Mouse (Mus musculus): ENCODE measurements around the gene 5031439G07Rik. TPM values are rescaled to one million over a fixed set of nuclear protein-coding genes. Genes with fewer than 3 reads are reported as not detected.

The 5031439G07Rik gene
- polyA plus RNA-seq, 1 experiment = 14.3 TPM

DNA sequence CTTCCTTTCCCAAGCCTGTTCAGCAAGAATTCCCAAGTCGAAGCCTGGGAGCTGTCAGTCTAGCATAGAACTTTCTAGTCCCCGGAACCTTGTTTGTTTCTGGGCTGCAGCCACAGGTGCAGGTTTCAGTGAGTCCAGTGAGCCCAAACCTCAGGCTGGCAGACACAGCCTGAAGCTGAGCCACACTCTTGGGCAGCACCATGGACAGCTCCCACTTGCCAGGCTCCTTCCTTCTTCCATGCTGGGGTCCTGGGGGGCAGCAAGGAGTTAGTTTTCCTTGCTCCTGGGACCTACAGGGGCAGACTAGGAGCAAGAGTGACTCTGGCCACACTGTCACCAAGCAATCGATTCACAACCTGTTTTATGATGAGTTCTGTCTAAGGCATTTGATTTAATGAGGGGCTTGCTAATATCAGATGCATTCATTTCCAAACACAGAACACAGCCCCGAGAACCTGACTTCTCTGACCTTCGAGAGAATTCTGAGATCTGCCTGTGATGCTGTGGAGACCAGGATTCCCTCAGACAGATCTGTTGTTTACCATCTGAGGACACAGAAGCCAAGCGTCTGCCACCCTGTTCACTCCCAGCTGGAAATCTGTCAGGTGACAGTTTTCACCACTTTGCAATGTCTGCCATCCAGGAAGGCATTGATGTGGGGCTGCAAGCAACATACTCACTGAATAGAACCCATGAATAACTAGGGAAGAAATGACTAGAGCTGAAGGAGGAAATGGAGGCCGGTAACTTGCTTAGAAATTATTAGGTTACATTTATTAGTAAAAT is 22.6 kb downstream of the 5031439G07Rik start:
- Histone ChIP-seq H3K4me1 (ENCODE audit: control insufficient read depth, insufficient read depth, insufficient read length, low read length) (peaks cover 3% of the 10 kb centered on the region; the same call in 1 of the 2 replicates), H3K36me3 (ENCODE audit: control insufficient read depth, insufficient read depth, low read length) (no peaks in the 10 kb centered on the region), H3K4me3 (ENCODE audit: low read depth, low read length) (no peak overlapping the region), H3K27ac (ENCODE audit: insufficient read depth, low read depth, low read length) (no peak overlapping the region), H3K27me3 (ENCODE audit: control insufficient read depth, insufficient read depth, low read length) (no peaks in the 10 kb centered on the region)
- WGBS = 57% methylated on average over 7 of the region's 7 CpGs
- TF ChIP-seq POLR2A (IDR thresholded peaks at IDR 0.05; ENCODE audit: low read depth, low read length) (no peak), CTCF (IDR thresholded peaks at IDR 0.05; ENCODE audit: extremely low read depth, insufficient read length, insufficient replicate concordance, low read depth, low read length) (no peak)

DNA sequence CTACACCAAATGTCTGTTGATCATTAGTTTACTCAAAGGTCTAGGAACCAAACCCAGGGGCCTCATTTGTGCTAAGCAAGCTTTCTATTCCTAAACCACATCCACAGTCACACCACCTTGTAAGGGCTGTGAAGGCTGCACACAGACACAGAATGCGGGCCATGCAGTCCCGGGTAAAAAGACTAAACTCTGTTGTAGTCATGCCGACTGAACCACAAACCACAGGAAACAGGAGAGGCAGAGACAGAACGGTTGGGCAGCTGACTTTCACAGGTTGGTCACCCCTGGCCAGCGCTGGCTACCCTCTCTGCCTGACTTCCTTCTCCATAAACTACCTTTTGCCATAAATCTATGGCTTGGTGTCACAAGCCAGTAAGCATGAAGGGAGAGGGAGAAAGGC is 23.6 kb downstream of the 5031439G07Rik start:
- TF ChIP-seq POLR2A (IDR thresholded peaks at IDR 0.05; ENCODE audit: low read depth, low read length) (no peak), CTCF (IDR thresholded peaks at IDR 0.05; ENCODE audit: extremely low read depth, insufficient read length, insufficient replicate concordance, low read depth, low read length) (no peak)
- peaks cover 3% of the 10 kb centered on the region; the same call in 1 of the 2 replicates for H3K4me1 ChIP-seq (ENCODE audit: control insufficient read depth, insufficient read depth, insufficient read length, low read length)
- H3K36me3 ChIP-seq (ENCODE audit: control insufficient read depth, insufficient read depth, low read length) = no peaks in the 10 kb centered on the region
- H3K27me3 ChIP-seq (ENCODE audit: control insufficient read depth, insufficient read depth, low read length) = no peaks in the 10 kb centered on the region
- H3K27ac ChIP-seq (ENCODE audit: insufficient read depth, low read depth, low read length) = no peak overlapping the region
- WGBS = 74% methylated on average over 5 of the region's 5 CpGs
- H3K4me3 ChIP-seq (ENCODE audit: low read depth, low read length) = no peak overlapping the region

DNA sequence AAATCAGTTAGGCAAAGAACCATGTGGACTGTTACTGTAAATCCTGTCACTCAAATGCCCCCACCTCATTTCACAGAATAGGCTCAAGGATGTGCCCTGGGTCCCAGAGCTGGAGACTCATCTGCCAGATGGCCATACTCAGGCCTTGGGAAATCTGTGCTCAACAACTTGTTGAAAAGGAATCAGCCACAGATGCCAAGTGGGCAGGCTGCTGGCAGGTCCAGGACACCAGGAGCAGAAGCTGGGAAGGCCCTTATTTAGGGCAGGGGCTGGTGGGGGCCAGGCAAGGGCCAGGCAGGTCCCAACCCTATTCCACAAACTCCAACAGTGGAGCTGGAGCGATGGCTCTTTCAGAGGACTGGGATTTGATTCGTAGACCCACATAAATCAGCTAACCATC is 25.8 kb downstream of the 5031439G07Rik start:
- WGBS = 93% methylated on average over 2 of the region's 2 CpGs

DNA sequence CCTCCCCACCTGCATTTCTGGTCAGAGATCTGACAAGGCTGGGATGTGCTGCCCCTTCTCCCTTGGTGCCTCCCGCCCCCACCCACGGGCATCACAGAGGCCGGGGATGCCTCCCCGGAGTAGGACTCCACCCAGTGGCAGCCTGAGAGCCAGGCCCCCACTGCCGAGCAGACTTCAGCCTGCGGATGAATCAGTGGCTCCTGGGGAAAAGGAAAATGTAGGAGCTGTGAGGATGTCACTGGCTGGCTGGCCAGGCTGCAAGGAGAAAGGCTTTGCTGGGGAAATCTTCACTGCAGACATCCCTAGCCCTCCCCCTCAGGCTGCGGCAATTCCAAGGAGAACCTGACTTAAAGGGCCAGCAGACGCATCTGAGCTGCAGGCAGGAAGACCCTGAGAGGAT is 27.7 kb downstream of the 5031439G07Rik start:
- no peak overlapping the region for H3K4me3 ChIP-seq (ENCODE audit: low read depth, low read length)
- H3K36me3 ChIP-seq (ENCODE audit: control insufficient read depth, insufficient read depth, low read length) = peaks cover 2% of the 10 kb centered on the region; the same call in 1 of the 2 replicates
- peaks cover 3% of the 10 kb centered on the region; the same call in 1 of the 2 replicates for H3K4me1 ChIP-seq (ENCODE audit: control insufficient read depth, insufficient read depth, insufficient read length, low read length)
- H3K27me3 ChIP-seq (ENCODE audit: control insufficient read depth, insufficient read depth, low read length) = no peaks in the 10 kb centered on the region
- no peak overlapping the region for H3K27ac ChIP-seq (ENCODE audit: insufficient read depth, low read depth, low read length)
- 58% methylated on average over 8 of the region's 8 CpGs for WGBS
- TF ChIP-seq POLR2A (IDR thresholded peaks at IDR 0.05; ENCODE audit: low read depth, low read length) (no peak), CTCF (IDR thresholded peaks at IDR 0.05; ENCODE audit: extremely low read depth, insufficient read length, insufficient replicate concordance, low read depth, low read length) (no peak)

More for the DNA sequence above, 25.8 kb downstream of the 5031439G07Rik start:
- peaks cover 3% of the 10 kb centered on the region; the same call in 1 of the 2 replicates for H3K4me1 ChIP-seq (ENCODE audit: control insufficient read depth, insufficient read depth, insufficient read length, low read length)
- no peak overlapping the region for H3K4me3 ChIP-seq (ENCODE audit: low read depth, low read length)
- no peaks in the 10 kb centered on the region for H3K27me3 ChIP-seq (ENCODE audit: control insufficient read depth, insufficient read depth, low read length)
- no peaks in the 10 kb centered on the region; the same call in 1 of the 2 replicates for H3K36me3 ChIP-seq (ENCODE audit: control insufficient read depth, insufficient read depth, low read length)
- no peak for TF ChIP-seq POLR2A (IDR thresholded peaks at IDR 0.05; ENCODE audit: low read depth, low read length)
- TF ChIP-seq CTCF (IDR thresholded peaks at IDR 0.05; ENCODE audit: extremely low read depth, insufficient read length, insufficient replicate concordance, low read depth, low read length) = no peak
- no peak overlapping the region for H3K27ac ChIP-seq (ENCODE audit: insufficient read depth, low read depth, low read length)

DNA sequence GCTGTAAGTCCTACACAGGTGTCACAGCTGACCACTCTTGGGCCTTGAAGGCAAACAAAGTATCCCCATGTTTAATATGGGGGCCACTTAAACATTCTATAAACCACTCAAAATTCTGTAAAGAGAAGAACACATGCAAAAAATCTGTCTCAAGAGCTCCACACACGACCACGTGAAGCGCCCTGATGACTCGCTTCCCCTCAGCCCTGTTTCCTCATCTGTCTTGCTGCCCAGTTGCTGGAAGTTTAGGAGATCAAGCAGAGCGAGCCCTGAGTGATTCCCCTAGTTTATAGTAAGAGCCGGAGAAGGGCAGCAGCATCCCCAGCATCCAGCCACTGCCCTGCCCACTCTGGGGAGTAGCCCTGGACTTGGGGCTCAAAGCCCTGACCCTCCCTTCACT is 28.5 kb downstream of the 5031439G07Rik start:
- 86% methylated on average over 6 of the region's 6 CpGs for WGBS
- no peak overlapping the region for H3K4me3 ChIP-seq (ENCODE audit: low read depth, low read length)
- H3K36me3 ChIP-seq (ENCODE audit: control insufficient read depth, insufficient read depth, low read length) = peaks cover 2% of the 10 kb centered on the region; the same call in 1 of the 2 replicates
- no peak overlapping the region for H3K27ac ChIP-seq (ENCODE audit: insufficient read depth, low read depth, low read length)
- TF ChIP-seq CTCF (IDR thresholded peaks at IDR 0.05; ENCODE audit: extremely low read depth, insufficient read length, insufficient replicate concordance, low read depth, low read length) (no peak), POLR2A (IDR thresholded peaks at IDR 0.05; ENCODE audit: low read depth, low read length) (no peak)
- H3K27me3 ChIP-seq (ENCODE audit: control insufficient read depth, insufficient read depth, low read length) = no peaks in the 10 kb centered on the region
- peaks cover under 1% of the 10 kb centered on the region; the same call in 1 of the 2 replicates for H3K4me1 ChIP-seq (ENCODE audit: control insufficient read depth, insufficient read depth, insufficient read length, low read length)

DNA sequence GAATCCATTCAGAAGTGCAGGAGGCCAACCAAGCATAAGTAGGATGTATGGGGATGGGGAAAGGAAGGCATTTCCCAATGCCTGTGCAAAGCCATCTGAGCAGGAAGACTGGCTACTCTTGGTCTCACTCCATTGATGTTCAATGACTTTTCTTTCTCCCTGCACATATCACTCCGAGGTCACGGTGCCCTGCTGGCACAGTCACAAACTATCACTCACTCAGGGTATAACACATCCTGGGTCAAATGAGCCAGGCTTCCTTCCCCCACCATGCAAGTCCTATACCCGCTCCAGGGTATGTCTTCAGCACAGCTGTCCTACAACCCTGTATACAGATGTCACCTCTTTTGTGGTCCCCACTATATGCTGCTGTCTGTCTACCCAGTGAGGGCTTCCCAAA is 30.0 kb downstream of the 5031439G07Rik start:
- Histone ChIP-seq H3K27me3 (ENCODE audit: control insufficient read depth, insufficient read depth, low read length) (no peaks in the 10 kb centered on the region), H3K36me3 (ENCODE audit: control insufficient read depth, insufficient read depth, low read length) (peaks cover 5% of the 10 kb centered on the region; the same call in 1 of the 2 replicates), H3K4me1 (ENCODE audit: control insufficient read depth, insufficient read depth, insufficient read length, low read length) (no peaks in the 10 kb centered on the region), H3K4me3 (ENCODE audit: low read depth, low read length) (no peak overlapping the region), H3K27ac (ENCODE audit: insufficient read depth, low read depth, low read length) (no peak overlapping the region)
- TF ChIP-seq POLR2A (IDR thresholded peaks at IDR 0.05; ENCODE audit: low read depth, low read length) = no peak
- no peak for TF ChIP-seq CTCF (IDR thresholded peaks at IDR 0.05; ENCODE audit: extremely low read depth, insufficient read length, insufficient replicate concordance, low read depth, low read length)
- 93% methylated on average over 3 of the region's 3 CpGs for WGBS

DNA sequence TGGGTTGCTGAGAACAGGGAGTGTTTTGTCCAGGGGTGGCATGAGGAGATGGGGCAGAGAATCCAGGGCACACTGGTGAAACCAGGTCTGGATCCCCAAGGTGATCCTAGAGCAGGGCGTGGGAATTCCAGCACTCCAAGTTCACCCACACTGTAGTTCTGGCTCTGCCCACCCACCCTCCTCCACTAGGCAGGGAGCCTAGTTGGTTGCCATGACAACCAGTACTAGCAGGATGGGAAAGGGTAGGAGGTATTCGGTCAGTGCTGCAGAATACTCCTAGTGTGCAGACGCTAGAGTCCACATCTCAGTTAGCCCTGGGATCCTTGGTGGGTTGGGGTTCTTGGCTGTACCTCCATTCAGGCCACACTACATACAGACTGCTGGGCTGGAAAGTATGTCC is 30.5 kb downstream of the 5031439G07Rik start:
- no peaks in the 10 kb centered on the region for H3K4me1 ChIP-seq (ENCODE audit: control insufficient read depth, insufficient read depth, insufficient read length, low read length)
- H3K4me3 ChIP-seq (ENCODE audit: low read depth, low read length) = no peak overlapping the region
- WGBS = 69% methylated on average over 3 of the region's 3 CpGs
- peaks cover 8% of the 10 kb centered on the region; the same call in 1 of the 2 replicates for H3K36me3 ChIP-seq (ENCODE audit: control insufficient read depth, insufficient read depth, low read length)
- no peak overlapping the region for H3K27ac ChIP-seq (ENCODE audit: insufficient read depth, low read depth, low read length)
- no peak for TF ChIP-seq CTCF (IDR thresholded peaks at IDR 0.05; ENCODE audit: extremely low read depth, insufficient read length, insufficient replicate concordance, low read depth, low read length)
- TF ChIP-seq POLR2A (IDR thresholded peaks at IDR 0.05; ENCODE audit: low read depth, low read length) = no peak
- no peaks in the 10 kb centered on the region for H3K27me3 ChIP-seq (ENCODE audit: control insufficient read depth, insufficient read depth, low read length)

All from small intestine, adult 2 months (tissue).